Mouse (Mus musculus) kidney, adult 9 months (tissue): ENCODE measurements around the gene H2-M10.2.

Experiments used
- DNase-seq: peaks from one replicate; pipeline ENCODE4 v3.0.0; 2022

H2-M10.2 gene

GRCm38 (mm10) chr17:36248886-36249285 is 37.4 kb downstream of the H2-M10.2 start:
- DNase-seq, result no peak

GRCm38 (mm10) chr17:36245741-36246140 is 40.5 kb downstream of the H2-M10.2 start:
- no peak for DNase-seq

GRCm38 (mm10) chr17:36244031-36244430 is 42.3 kb downstream of the H2-M10.2 start:
- DNase-seq, result no peak

GRCm38 (mm10) chr17:36240637-36241213 is 45.6 kb downstream of the H2-M10.2 start:
- no peak for DNase-seq

GRCm38 (mm10) chr17:36237321-36237921 is 48.9 kb downstream of the H2-M10.2 start:
- DNase-seq, result no peak

GRCm38 (mm10) chr17:36235300-36235699 is 51.0 kb downstream of the H2-M10.2 start:
- peak; percentile 66 for DNase-seq
